Mouse (Mus musculus) G1E (cell line): ENCODE data around the gene Col4a2.

Experiments
- CTCF ChIP-seq: IDR thresholded peaks from 2 replicates; pipeline ENCODE4 v1.5.1; 2012; ENCODE audit warnings: low read depth, low read length, inconsistent platforms, mixed read lengths
- GATA1 ChIP-seq: IDR thresholded peaks from 2 replicates; pipeline ENCODE4 v1.6.1; 2012; ENCODE audit warnings: borderline replicate concordance, low read length, inconsistent platforms, mixed read lengths
- POLR2AphosphoS5 ChIP-seq: IDR thresholded peaks from 2 replicates; pipeline ENCODE4 v1.6.1; 2012; ENCODE audit warnings: low read depth, low read length, inconsistent platforms; ENCODE audit not compliant: insufficient replicate concordance
- TAL1 ChIP-seq: conservative IDR thresholded peaks from 2 replicates; pipeline ENCODE4 v1.6.1; 2012; ENCODE audit warnings: low read depth, low read length, inconsistent platforms, mixed read lengths

- TF ChIP-seq CTCF (no peak), POLR2AphosphoS5 (no peak), TAL1 (no peak), GATA1 (no peak)
Measured at GRCm38 (mm10) chr8:11290533-11290932, 22.1 kb upstream of the Col4a2 start.
